Mouse (Mus musculus) cortical plate, adult 2 months (tissue): ENCODE results near the gene Lrrn3.

Experiments used
- CTCF ChIP-seq: fragments of 200-500 bp; IDR thresholded peaks from 2 replicates; pipeline ENCODE4 v1.5.1; 2011; ENCODE audit warnings: mild to moderate bottlenecking, control low read depth, low read length; ENCODE audit not compliant: insufficient read depth; ENCODE audit errors: extremely low read depth
- POLR2A ChIP-seq: fragments of 200-500 bp; IDR thresholded peaks from 2 replicates; pipeline ENCODE4 v1.6.1; 2011; ENCODE audit warnings: mild to moderate bottlenecking, low read length, control low read depth; ENCODE audit not compliant: insufficient read depth; ENCODE audit errors: extremely low read depth

- TF ChIP-seq POLR2A (no peak), CTCF (no peak)
Observed at GRCm38 (mm10) chr12:41417961-41418360, 68.3 kb downstream of the Lrrn3 start.
